Comparison of ENCODE assay signal across 8 mouse cellular contexts in genomic region chr2:91944170-91944950, GRCm38 (mm10). TPM values are rescaled to one million over a fixed set of nuclear protein-coding genes. Genes with fewer than 3 reads are reported as not detected.
DNase-seq lines count a peak whose midpoint lies in the region; ATAC-seq lines count a peak whose summit lies in the region.
"Had no signal": no experiment of that assay in that cellular context is flagged by ENCODE, and none has a peak within 500 bp of the region (broad histone marks: within the 10 kb centered on the region; RNA-seq: fewer than 3 reads in every experiment).

No protein-coding gene starts in this region.

- 0 out of 2 replicates have a peak overlapping the region, but pooled peaks have one; percentile 1 for H3K9ac ChIP-seq in hindbrain, embryonic 14.5 days

- no peak overlapping the region for H3K4me3 ChIP-seq in hindbrain, embryonic 14.5 days (replicated peaks; ENCODE audit: low read length)

- peaks cover 15% of the 10 kb centered on the region for H3K36me3 ChIP-seq in hindbrain, embryonic 14.5 days (replicated peaks; ENCODE audit: control insufficient read depth, insufficient read depth)

- 46% methylated on average over 13 of the region's 13 CpGs for WGBS in hindbrain, embryonic 14.5 days

- no peaks in the 10 kb centered on the region for H3K27me3 ChIP-seq in hindbrain, embryonic 14.5 days (ENCODE audit: control insufficient read depth, insufficient read depth, low read length)

- no peak overlapping the region for H3K4me2 ChIP-seq in hindbrain, embryonic 14.5 days (replicated peaks)

- peaks cover 24% of the 10 kb centered on the region for H3K4me1 ChIP-seq in hindbrain, embryonic 14.5 days (replicated peaks; ENCODE audit: control insufficient read depth, insufficient read depth, low read length)

- no peaks in the 10 kb centered on the region for H3K9me3 ChIP-seq in hindbrain, embryonic 14.5 days (ENCODE audit: control insufficient read depth, low read length)

- intact Hi-C loops in left cerebral cortex, postnatal 14 days (cut with DNase I): loop anchor here (2.0 kb wide), 2 partner anchors 18 to 42 kb away; no protein-coding TSS in a partner anchor

- DNase-seq in T-cell, adult 2 months (ENCODE audit: low spot score): peak; percentile 83
- peak; percentile 85 for DNase-seq in cerebellum, adult 9-11 months
- DNase-seq in hindbrain, embryonic 14.5 days (ENCODE audit: low spot score): peak; percentile 82
- DNase-seq in left cerebral cortex, postnatal 14 days (ENCODE audit: low spot score in 2 of 2): peak; percentile 84 to 88
- peak; percentile 80 for DNase-seq in right cerebral cortex, postnatal 14 days

- no peak overlapping the region for H3K27ac ChIP-seq in hindbrain, embryonic 14.5 days

- peak; percentile 25 for ATAC-seq in frontal cortex, adult (ENCODE audit: low TSS enrichment)
- ATAC-seq in hindbrain, embryonic 14.5 days (ENCODE audit: low FRiP score): peak; percentile 59
- peak; percentile 40 for ATAC-seq in megakaryocyte-erythroid progenitor cell, adult 5-6 weeks (replicated peaks; ENCODE audit: low FRiP score, low TSS enrichment, poor library complexity, severe bottlenecking)

RNA-seq across cellular contexts. Expression of gene Gm9821, which starts 1.1 kb away (rescaled TPM):
- polyA plus RNA-seq in hindbrain, embryonic 14.5 days (2014; fragmentation: Nextera tagmentation; extraction: Ambion mirVana): 0.39 TPM in 1 of 2 replicates, not detected in the other
- total RNA-seq in left cerebral cortex, postnatal 14 days (2021): not detected
- total RNA-seq in megakaryocyte-erythroid progenitor cell, adult 5-6 weeks (2014; fragmentation: Nextera tagmentation): not detected in 2 replicates
- 0.33 and 1.5 TPM in 2 replicates for total RNA-seq in megakaryocyte-erythroid progenitor cell, adult 5-6 weeks (2017)
- total RNA-seq: layer of hippocampus, adult 18-20 months had no signal

RNA-seq across cellular contexts. Expression of gene Mdk, which starts 12.3 kb away (rescaled TPM):
- 154 and 171 TPM in 2 replicates for polyA plus RNA-seq in hindbrain, embryonic 14.5 days (2014; fragmentation: Nextera tagmentation; extraction: Ambion mirVana)
- 10 to 100 TPM; 24.9 to 26.3 TPM for total RNA-seq in left cerebral cortex, postnatal 14 days (2021)
- total RNA-seq in megakaryocyte-erythroid progenitor cell, adult 5-6 weeks (2014; fragmentation: Nextera tagmentation): 2.1 TPM in 1 of 2 replicates, not detected in the other
- total RNA-seq in megakaryocyte-erythroid progenitor cell, adult 5-6 weeks (2017): 0.75 TPM in 1 of 2 replicates, not detected in the other

RNA-seq across cellular contexts. Expression of gene Chrm4, which starts 17.3 kb away (rescaled TPM):
- polyA plus RNA-seq in hindbrain, embryonic 14.5 days (2014; fragmentation: Nextera tagmentation; extraction: Ambion mirVana): 0.52 and 0.67 TPM in 2 replicates
- 10 to 100 TPM; 37.3 to 42.0 TPM for total RNA-seq in left cerebral cortex, postnatal 14 days (2021)
- 0.94 TPM in 1 of 2 replicates, not detected in the other for total RNA-seq in megakaryocyte-erythroid progenitor cell, adult 5-6 weeks (2014; fragmentation: Nextera tagmentation)
- total RNA-seq in megakaryocyte-erythroid progenitor cell, adult 5-6 weeks (2017): not detected in 2 replicates

RNA-seq across cellular contexts. Expression of gene Dgkz, which starts 31.3 kb away (rescaled TPM):
- polyA plus RNA-seq in hindbrain, embryonic 14.5 days (2014; fragmentation: Nextera tagmentation; extraction: Ambion mirVana): 39.0 and 42.6 TPM in 2 replicates
- 100 to 1,000 TPM; 342 to 377 TPM for total RNA-seq in left cerebral cortex, postnatal 14 days (2021)
- total RNA-seq in megakaryocyte-erythroid progenitor cell, adult 5-6 weeks (2014; fragmentation: Nextera tagmentation): 172 and 204 TPM in 2 replicates
- 44.4 and 60.2 TPM in 2 replicates for total RNA-seq in megakaryocyte-erythroid progenitor cell, adult 5-6 weeks (2017)

Comparison
In these comparisons a context has a peak if more than half of its experiments do, and no peak if none do; other contexts are left out.
1. RNA of gene Mdk, which starts 12.3 kb away (total RNA-seq): 24.9 to 26.3 TPM in left cerebral cortex, postnatal 14 days; 0.75 to 2.1 TPM in megakaryocyte-erythroid progenitor cell, adult 5-6 weeks; every median in the first group is over 4 times any median in the second.
2. RNA of gene Chrm4, which starts 17.3 kb away (total RNA-seq): 37.3 to 42.0 TPM in left cerebral cortex, postnatal 14 days; 0.94 TPM in megakaryocyte-erythroid progenitor cell, adult 5-6 weeks; every median in the first group is over 10 times any median in the second.
3. Peak in every context shown above with its lines, with median percentiles within 50 percentile points of each other: DNase-seq and ATAC-seq.